9 mouse cellular contexts compared by ENCODE assay signal in the genomic region with DNA sequence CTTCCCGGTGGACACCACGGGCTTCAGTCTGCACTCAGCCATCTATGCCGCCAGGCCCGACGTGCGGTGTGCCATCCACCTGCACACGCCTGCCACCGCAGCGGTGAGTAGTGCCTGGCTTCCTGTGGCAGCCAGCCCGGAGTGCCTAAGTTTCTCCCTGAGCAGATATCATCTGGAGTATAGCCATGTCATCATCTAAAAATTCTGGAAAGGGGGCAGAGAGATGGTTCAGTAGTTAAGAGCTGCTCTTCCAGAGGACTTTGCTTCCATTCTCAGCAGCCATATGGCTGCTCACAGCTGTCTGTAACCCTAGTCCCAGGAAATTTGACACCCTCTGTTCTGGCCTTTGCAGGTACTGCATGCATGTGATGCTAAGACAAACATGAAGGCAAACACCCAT.
"Had no signal": no experiment of that assay in that cellular context is flagged by ENCODE, and none has a peak within 500 bp of the region (broad histone marks: within the 10 kb centered on the region; RNA-seq: fewer than 3 reads in every experiment).

No protein-coding gene starts in this region.

- H3K9me3 ChIP-seq: limb, embryonic 13.5 days; midbrain, embryonic 13.5 days had no signal

- H3K27me3 ChIP-seq: limb, embryonic 13.5 days; midbrain, embryonic 13.5 days had no signal

- ATAC-seq: midbrain, embryonic 13.5 days had no signal

- H3K9ac ChIP-seq: limb, embryonic 13.5 days; liver, embryonic 14.5 days; midbrain, embryonic 13.5 days had no signal

- H3K4me3 ChIP-seq: limb, embryonic 13.5 days; midbrain, embryonic 13.5 days had no signal

- H3K4me1 ChIP-seq: limb, embryonic 13.5 days had no signal

- H3K27ac ChIP-seq: kidney, postnatal 0 days; limb, embryonic 13.5 days; liver, embryonic 14.5 days had no signal

- H3K4me2 ChIP-seq: limb, embryonic 13.5 days; midbrain, embryonic 13.5 days had no signal

- H3K36me3 ChIP-seq: limb, embryonic 13.5 days had no signal

- DNase-seq: kidney, adult 8-10 months; kidney, postnatal 36 days; lung, adult 18-20 months; lung, postnatal 36 days; thymus, postnatal 36 days had no signal
